Mouse (Mus musculus) bone marrow macrophage, adult 2 months (primary cell): ENCODE results near the gene Gm30083. TPM values are rescaled to one million over a fixed set of nuclear protein-coding genes. Genes with fewer than 3 reads are reported as not detected.

ENCODE experiments used
- H3K27ac ChIP-seq: 2 replicates; pipeline ENCODE4 v1.5.1; 2012; ENCODE audit warnings: low read depth, low read length; ENCODE audit not compliant: insufficient read depth
- H3K4me1 ChIP-seq: 2 replicates; pipeline ENCODE4 v1.6.1; 2012; ENCODE audit warnings: low read length; ENCODE audit not compliant: control insufficient read depth, insufficient read depth
- H3K4me3 ChIP-seq: 2 replicates; pipeline ENCODE4 v1.5.1; 2012; ENCODE audit warnings: mild to moderate bottlenecking, low read length, moderate library complexity; ENCODE audit not compliant: insufficient read depth
- CTCF ChIP-seq: IDR thresholded peaks from 2 replicates; pipeline ENCODE4 v1.5.1; 2012; ENCODE audit warnings: low read depth, mild to moderate bottlenecking, low read length, moderate library complexity
- POLR2A ChIP-seq: IDR thresholded peaks from 2 replicates; pipeline ENCODE4 v1.6.1; 2012; ENCODE audit warnings: mild to moderate bottlenecking, low read depth, low read length, borderline replicate concordance
- polyA plus RNA-seq: library from polyadenylated mRNA; stranded (reverse); fragments of >200 nt; gene quantifications from 2 replicates; pipeline ENCODE4 v1.2.4, GENCODE M21; 2012; ENCODE audit not compliant: missing spikeins, insufficient read depth, insufficient read length

Gene Gm30083
- polyA plus RNA-seq, 1 experiment = not detected

- TF ChIP-seq CTCF (no peak), POLR2A (no peak)
- no peak within 1 kb of the TSS for H3K27ac ChIP-seq
- H3K4me3 ChIP-seq = no peak within 1 kb of the TSS
These were observed 74.2 kb downstream of the Gm30083 start, which contains the start of gene Gdf2 for GRCm38 (mm10) chr14:33940739-33941138. Gene Gdf2 (plus strand): TSS chr14:33941039.

GRCm38 (mm10) chr14:33939117-33939516 lies 75.9 kb downstream of the Gm30083 start:
- Histone ChIP-seq H3K4me1 (no peaks in the 10 kb centered on the region), H3K27ac (no peak overlapping the region), H3K4me3 (no peak overlapping the region)
- TF ChIP-seq POLR2A (no peak), CTCF (no peak)

More at GRCm38 (mm10) chr14:33940739-33941138, 74.2 kb downstream of the Gm30083 start, which contains the start of gene Gdf2:
- H3K4me1 ChIP-seq = no peaks in the 10 kb centered on the region

Other genes starting within 250 kb of the Gm30083 start
- gene Gdf10, start 91.6 kb downstream of the Gm30083 start, polyA plus RNA-seq = not detected in 2 replicates
- not detected in 2 replicates for gene Gdf2, start 74.1 kb downstream of the Gm30083 start, polyA plus RNA-seq
- gene Rbp3, start 61.2 kb downstream of the Gm30083 start, polyA plus RNA-seq = not detected in 2 replicates
- gene Zfp488, start 36.4 kb downstream of the Gm30083 start, polyA plus RNA-seq = not detected in 2 replicates
- gene Gm5460, start 1.6 kb upstream of the Gm30083 start, polyA plus RNA-seq = not detected in 2 replicates
- not detected in 2 replicates for gene Antxrl, start 37.5 kb upstream of the Gm30083 start, polyA plus RNA-seq
- not detected in 2 replicates for gene Anxa8, start 70.8 kb upstream of the Gm30083 start, polyA plus RNA-seq
- gene A630023A22Rik, start 87.6 kb upstream of the Gm30083 start, polyA plus RNA-seq = not detected in 2 replicates
- gene Npy4r, start 137.3 kb upstream of the Gm30083 start, polyA plus RNA-seq = not detected in 2 replicates
- gene Gprin2, start 186.5 kb upstream of the Gm30083 start, polyA plus RNA-seq = not detected in 2 replicates
- not detected in 2 replicates for gene Syt15, start 204.4 kb upstream of the Gm30083 start, polyA plus RNA-seq